Mouse (Mus musculus): ENCODE measurements around the gene Rfc4.

Rfc4 gene

GRCm38 (mm10) chr16:23135421-23136149 is 8.0 kb upstream of the Rfc4 start:
- DNase-seq (ENCODE audit: low spot score in 2 of 2): no peak

GRCm38 (mm10) chr16:23132336-23132735 is 4.8 kb upstream of the Rfc4 start:
- DNase-seq (ENCODE audit: low spot score in 2 of 2): no peak

- DNase-seq (ENCODE audit: low spot score in 2 of 2): no peak
These were observed 2.8 kb upstream of the Rfc4 start for GRCm38 (mm10) chr16:23130303-23130702.

GRCm38 (mm10) chr16:23127311-23127672 is 245 bp downstream of the Rfc4 start:
- no peak for DNase-seq (ENCODE audit: low spot score in 2 of 2)

- DNase-seq (ENCODE audit: low spot score in 2 of 2): no peak
These were observed 3.1 kb downstream of the Rfc4 start for GRCm38 (mm10) chr16:23124398-23124797.

- DNase-seq (ENCODE audit: low spot score in 2 of 2): no peak
These were observed 4.4 kb downstream of the Rfc4 start for GRCm38 (mm10) chr16:23123104-23123503.

GRCm38 (mm10) chr16:23122446-23122845 is 5.1 kb downstream of the Rfc4 start:
- no peak for DNase-seq (ENCODE audit: low spot score in 2 of 2)

- DNase-seq (ENCODE audit: low spot score in 2 of 2): no peak
These were observed 10.4 kb downstream of the Rfc4 start for GRCm38 (mm10) chr16:23117173-23117572.

- DNase-seq (ENCODE audit: low spot score in 2 of 2): no peak
These were observed 12.1 kb downstream of the Rfc4 start for GRCm38 (mm10) chr16:23115486-23115885.

- DNase-seq (ENCODE audit: low spot score in 2 of 2): no peak
These were observed 13.0 kb downstream of the Rfc4 start for GRCm38 (mm10) chr16:23114339-23115171.

GRCm38 (mm10) chr16:23113903-23114302 is 13.6 kb downstream of the Rfc4 start:
- no peak for DNase-seq (ENCODE audit: low spot score in 2 of 2)

- no peak for DNase-seq (ENCODE audit: low spot score in 2 of 2)
These were observed 14.6 kb downstream of the Rfc4 start for GRCm38 (mm10) chr16:23112861-23113435.

GRCm38 (mm10) chr16:23112348-23112747 is 15.2 kb downstream of the Rfc4 start:
- DNase-seq (ENCODE audit: low spot score in 2 of 2): no peak

GRCm38 (mm10) chr16:23109350-23110280 is 17.9 kb downstream of the Rfc4 start:
- DNase-seq (ENCODE audit: low spot score in 2 of 2): no peak

GRCm38 (mm10) chr16:23108943-23109342 is 18.6 kb downstream of the Rfc4 start:
- DNase-seq (ENCODE audit: low spot score in 2 of 2): no peak

- DNase-seq (ENCODE audit: low spot score in 2 of 2): peak; percentile 67 to 69
These were observed 19.4 kb downstream of the Rfc4 start for GRCm38 (mm10) chr16:23107946-23108759.

- DNase-seq (ENCODE audit: low spot score in 2 of 2): peak; percentile 84 to 87
These were observed 20.1 kb downstream of the Rfc4 start, which contains the start of gene Eif4a2 for GRCm38 (mm10) chr16:23107231-23107942. Gene Eif4a2, plus strand, starts transcription at chr16:23107444.

- DNase-seq (ENCODE audit: low spot score in 2 of 2): no peak
These were observed 21.4 kb downstream of the Rfc4 start for GRCm38 (mm10) chr16:23106121-23106520.

GRCm38 (mm10) chr16:23103841-23104240 is 23.7 kb downstream of the Rfc4 start:
- DNase-seq (ENCODE audit: low spot score in 2 of 2): no peak
